Mouse (Mus musculus): ENCODE data around the gene Sgce.
"Not testable (repeated sequence)": the region's sequence is repeated elsewhere in the genome, so short reads cannot be mapped to it uniquely, and the experiment has no call there.

The Sgce gene

GRCm38 (mm10) chr6:4746696-4747439 lies at the start of gene Sgce, which contains the start of gene Peg10:
Gene Sgce, minus strand, starts transcription at chr6:4747207.
Gene Peg10, plus strand, starts transcription at chr6:4747306.
- DNase-seq (ENCODE audit: low spot score) = peak; percentile 67

GRCm38 (mm10) chr6:4796281-4796680 lies 49.3 kb upstream of the Sgce start:
- DNase-seq (ENCODE audit: low spot score) = no peak

GRCm38 (mm10) chr6:4762252-4762651 lies 15.2 kb upstream of the Sgce start:
- no peak for DNase-seq (ENCODE audit: low spot score)

- not testable (repeated sequence) for DNase-seq (ENCODE audit: low spot score)
Observed at GRCm38 (mm10) chr6:4761415-4762142, 14.6 kb upstream of the Sgce start.

- no peak for DNase-seq (ENCODE audit: low spot score)
Observed at GRCm38 (mm10) chr6:4754886-4755285, 7.9 kb upstream of the Sgce start.

- no peak for DNase-seq (ENCODE audit: low spot score)
Observed at GRCm38 (mm10) chr6:4754286-4754685, 7.3 kb upstream of the Sgce start.

GRCm38 (mm10) chr6:4751355-4751754 lies 4.3 kb upstream of the Sgce start:
- no peak for DNase-seq (ENCODE audit: low spot score)

- DNase-seq (ENCODE audit: low spot score) = peak; percentile 97
Observed at GRCm38 (mm10) chr6:4749091-4749490, 2.1 kb upstream of the Sgce start.

- DNase-seq (ENCODE audit: low spot score) = no peak
Observed at GRCm38 (mm10) chr6:4748506-4748961, 1.5 kb upstream of the Sgce start.

GRCm38 (mm10) chr6:4747677-4748505 lies 884 bp upstream of the Sgce start:
- DNase-seq (ENCODE audit: low spot score) = no peak

GRCm38 (mm10) chr6:4746036-4746695 lies 841 bp downstream of the Sgce start:
- no peak for DNase-seq (ENCODE audit: low spot score)

GRCm38 (mm10) chr6:4740511-4740910 lies 6.5 kb downstream of the Sgce start:
- peak; percentile 37 for DNase-seq (ENCODE audit: low spot score)

- no peak for DNase-seq (ENCODE audit: low spot score)
Observed at GRCm38 (mm10) chr6:4739522-4740355, 7.3 kb downstream of the Sgce start.

- DNase-seq (ENCODE audit: low spot score) = no peak
Observed at GRCm38 (mm10) chr6:4738717-4739116, 8.3 kb downstream of the Sgce start.

- DNase-seq (ENCODE audit: low spot score) = no peak
Observed at GRCm38 (mm10) chr6:4738034-4738629, 8.9 kb downstream of the Sgce start.

- no peak for DNase-seq (ENCODE audit: low spot score)
Observed at GRCm38 (mm10) chr6:4736372-4736771, 10.6 kb downstream of the Sgce start.

- peak; percentile 34 for DNase-seq (ENCODE audit: low spot score)
Observed at GRCm38 (mm10) chr6:4733208-4733607, 13.8 kb downstream of the Sgce start.

- no peak for DNase-seq (ENCODE audit: low spot score)
Observed at GRCm38 (mm10) chr6:4731675-4732074, 15.3 kb downstream of the Sgce start.

- DNase-seq (ENCODE audit: low spot score) = no peak
Observed at GRCm38 (mm10) chr6:4728305-4728704, 18.7 kb downstream of the Sgce start.

- DNase-seq (ENCODE audit: low spot score) = no peak
Observed at GRCm38 (mm10) chr6:4723998-4724757, 22.8 kb downstream of the Sgce start.

Measured in urinary bladder, postnatal 14 days (tissue).